Mouse (Mus musculus) ovary, postnatal 10 days (tissue): ENCODE data around the gene Slc5a5.

Source experiments
- DNase-seq: peaks from one replicate; pipeline ENCODE4 v3.0.0; 2022; ENCODE audit warnings: low spot score

Gene Slc5a5

GRCm38 (mm10) chr8:70879500-70879899 lies 13.1 kb downstream of the Slc5a5 start:
- no peak for DNase-seq

GRCm38 (mm10) chr8:70878178-70878577 lies 14.4 kb downstream of the Slc5a5 start:
- DNase-seq = no peak

- no peak for DNase-seq
Measured at GRCm38 (mm10) chr8:70876382-70876781, 16.2 kb downstream of the Slc5a5 start.

GRCm38 (mm10) chr8:70874441-70874840 lies 18.1 kb downstream of the Slc5a5 start:
- no peak for DNase-seq

- DNase-seq = peak; percentile 93
Measured at GRCm38 (mm10) chr8:70873364-70873985, 19.1 kb downstream of the Slc5a5 start, which contains the start of gene Ccdc124. Gene Ccdc124, minus strand, starts transcription at chr8:70873935.

- DNase-seq = no peak
Measured at GRCm38 (mm10) chr8:70872643-70873363, 19.8 kb downstream of the Slc5a5 start.

GRCm38 (mm10) chr8:70871195-70871807 lies 21.3 kb downstream of the Slc5a5 start:
- DNase-seq = no peak

GRCm38 (mm10) chr8:70869601-70870041 lies 22.9 kb downstream of the Slc5a5 start:
- DNase-seq = no peak

GRCm38 (mm10) chr8:70869199-70869571 lies 23.4 kb downstream of the Slc5a5 start:
- no peak for DNase-seq

- DNase-seq = no peak
Measured at GRCm38 (mm10) chr8:70868559-70869198, 23.9 kb downstream of the Slc5a5 start.

GRCm38 (mm10) chr8:70866566-70866965 lies 26.0 kb downstream of the Slc5a5 start:
- no peak for DNase-seq

- DNase-seq = no peak
Measured at GRCm38 (mm10) chr8:70866001-70866520, 26.5 kb downstream of the Slc5a5 start.

- peak; percentile 96 for DNase-seq
Measured at GRCm38 (mm10) chr8:70865350-70866000, 27.1 kb downstream of the Slc5a5 start.

- no peak for DNase-seq
Measured at GRCm38 (mm10) chr8:70864712-70865221, 27.8 kb downstream of the Slc5a5 start.

- DNase-seq = no peak
Measured at GRCm38 (mm10) chr8:70863956-70864711, 28.4 kb downstream of the Slc5a5 start.

- DNase-seq = no peak
Measured at GRCm38 (mm10) chr8:70862824-70863641, 29.5 kb downstream of the Slc5a5 start, which contains the start of gene Kcnn1. Gene Kcnn1, minus strand, starts transcription at chr8:70863258.

- no peak for DNase-seq
Measured at GRCm38 (mm10) chr8:70857516-70857915, 35.0 kb downstream of the Slc5a5 start.

- DNase-seq = no peak
Measured at GRCm38 (mm10) chr8:70856541-70857197, 35.9 kb downstream of the Slc5a5 start.

- DNase-seq = no peak
Measured at GRCm38 (mm10) chr8:70856028-70856427, 36.5 kb downstream of the Slc5a5 start.
